Mouse (Mus musculus): ENCODE results near the gene Ric8a. TPM values are rescaled to one million over a fixed set of nuclear protein-coding genes. Genes with fewer than 3 reads are reported as not detected.

The Ric8a gene
- polyA plus RNA-seq, 1 experiment from 2014 or later: 42.8 TPM

- ATAC-seq (ENCODE audit: insufficient number of reproducible peaks, insufficient read depth, low FRiP score, low read depth): no peak
- H3K9ac ChIP-seq (ENCODE audit: low read length): no peak overlapping the region
- H3K4me2 ChIP-seq (ENCODE audit: low read length): peak overlapping the region; percentile 83
- H3K4me1 ChIP-seq (ENCODE audit: control insufficient read depth in 2 of 2, insufficient read depth in 2 of 2, low read length in 2 of 2): peaks cover 11 to 21% of the 10 kb centered on the region in 2 experiments
- WGBS: 91% methylated on average over 8 of the region's 8 CpGs
- no peak overlapping the region for H3K27ac ChIP-seq (replicated peaks in 1 of 2; ENCODE audit: control insufficient read depth in 1 of 2, insufficient read depth in 1 of 2, low read depth in 2 of 2, low read length in 2 of 2)
- H3K4me3 ChIP-seq (ENCODE audit: control insufficient read depth in 1 of 2, insufficient read depth in 1 of 2, low read depth in 1 of 2, low read length in 2 of 2): no peak overlapping the region
- no peaks in the 10 kb centered on the region for H3K9me3 ChIP-seq (ENCODE audit: control insufficient read depth, low read length)
- H3K36me3 ChIP-seq (ENCODE audit: control insufficient read depth, insufficient read depth, low read length): peaks cover 63% of the 10 kb centered on the region
- no peaks in the 10 kb centered on the region for H3K27me3 ChIP-seq (ENCODE audit: control insufficient read depth, insufficient read depth, low read length)
Observed at GRCm38 (mm10) chr7:140858746-140859145, 2.0 kb downstream of the Ric8a start.

DNA sequence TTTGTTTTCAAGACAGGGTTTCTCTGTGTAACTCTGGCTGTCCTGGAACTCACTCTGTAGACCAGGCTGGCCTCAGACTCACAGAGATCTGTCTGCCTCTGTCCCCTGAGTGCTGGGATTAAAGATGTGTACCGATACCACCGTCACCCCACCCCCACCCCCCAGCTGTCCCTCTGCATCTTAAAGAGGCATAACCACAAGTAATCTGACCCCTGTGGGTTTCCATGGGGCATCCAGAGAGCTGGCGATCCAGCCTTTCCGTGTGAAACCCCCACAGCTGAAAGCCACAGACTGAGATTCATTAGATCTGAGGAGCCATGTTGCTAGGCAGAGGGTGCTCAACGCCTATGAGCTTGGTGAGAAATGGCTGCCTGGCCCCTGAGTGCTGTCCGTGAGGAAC is 3.2 kb downstream of the Ric8a start:
- H3K4me2 ChIP-seq (ENCODE audit: low read length): no peak overlapping the region
- ATAC-seq (ENCODE audit: insufficient number of reproducible peaks, insufficient read depth, low FRiP score, low read depth): no peak
- 80% methylated on average over 6 of the region's 6 CpGs for WGBS
- no peaks in the 10 kb centered on the region for H3K27me3 ChIP-seq (ENCODE audit: control insufficient read depth, insufficient read depth, low read length)
- H3K27ac ChIP-seq (replicated peaks in 1 of 2; ENCODE audit: control insufficient read depth in 1 of 2, insufficient read depth in 1 of 2, low read depth in 2 of 2, low read length in 2 of 2): no peak overlapping the region
- peaks cover 67% of the 10 kb centered on the region for H3K36me3 ChIP-seq (ENCODE audit: control insufficient read depth, insufficient read depth, low read length)
- no peak overlapping the region for H3K4me3 ChIP-seq (ENCODE audit: control insufficient read depth in 1 of 2, insufficient read depth in 1 of 2, low read depth in 1 of 2, low read length in 2 of 2)
- peaks cover 11 to 19% of the 10 kb centered on the region in 2 experiments for H3K4me1 ChIP-seq (ENCODE audit: control insufficient read depth in 2 of 2, insufficient read depth in 2 of 2, low read length in 2 of 2)
- H3K9me3 ChIP-seq (ENCODE audit: control insufficient read depth, low read length): no peaks in the 10 kb centered on the region
- H3K9ac ChIP-seq (ENCODE audit: low read length): no peak overlapping the region

GRCm38 (mm10) chr7:140860728-140861127 is 4.0 kb downstream of the Ric8a start:
- no peaks in the 10 kb centered on the region for H3K9me3 ChIP-seq (ENCODE audit: control insufficient read depth, low read length)
- H3K4me2 ChIP-seq (ENCODE audit: low read length): no peak overlapping the region
- H3K27ac ChIP-seq (replicated peaks in 1 of 2; ENCODE audit: control insufficient read depth in 1 of 2, insufficient read depth in 1 of 2, low read depth in 2 of 2, low read length in 2 of 2): no peak overlapping the region
- no peak overlapping the region for H3K9ac ChIP-seq (ENCODE audit: low read length)
- H3K27me3 ChIP-seq (ENCODE audit: control insufficient read depth, insufficient read depth, low read length): no peaks in the 10 kb centered on the region
- peaks cover 72% of the 10 kb centered on the region for H3K36me3 ChIP-seq (ENCODE audit: control insufficient read depth, insufficient read depth, low read length)
- no peak for ATAC-seq (ENCODE audit: insufficient number of reproducible peaks, insufficient read depth, low FRiP score, low read depth)
- 80% methylated on average over 5 of the region's 5 CpGs for WGBS
- H3K4me1 ChIP-seq (ENCODE audit: control insufficient read depth in 2 of 2, insufficient read depth in 2 of 2, low read length in 2 of 2): peaks cover 8 to 14% of the 10 kb centered on the region in 2 experiments
- no peak overlapping the region for H3K4me3 ChIP-seq (ENCODE audit: control insufficient read depth in 1 of 2, insufficient read depth in 1 of 2, low read depth in 1 of 2, low read length in 2 of 2)

- WGBS: 86% methylated on average over 12 of the region's 12 CpGs
Observed at GRCm38 (mm10) chr7:140864761-140865160, 8.0 kb downstream of the Ric8a start.

DNA sequence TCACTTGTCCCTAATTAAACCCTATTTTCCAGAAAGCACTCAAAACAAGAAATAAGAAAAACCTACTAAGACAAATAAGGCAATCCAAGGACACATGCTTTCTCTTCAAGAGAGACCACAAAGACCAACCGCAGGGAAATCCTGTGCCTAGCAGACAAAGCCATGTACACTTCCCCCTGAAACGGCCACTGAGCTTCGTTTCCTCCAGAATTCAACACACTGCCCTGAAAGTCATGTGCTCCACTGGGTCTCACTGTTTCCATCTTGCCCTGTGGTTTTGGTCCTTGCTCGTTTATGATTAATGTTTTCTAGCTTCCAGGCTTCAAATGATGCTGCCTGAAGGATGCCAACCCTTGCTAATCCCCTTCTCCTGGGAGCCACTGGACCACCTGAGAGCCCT is 17.5 kb downstream of the Ric8a start:
- no peak overlapping the region for H3K4me2 ChIP-seq (ENCODE audit: low read length)
- H3K36me3 ChIP-seq (ENCODE audit: control insufficient read depth, insufficient read depth, low read length): peaks cover 87% of the 10 kb centered on the region
- no peaks in the 10 kb centered on the region for H3K4me1 ChIP-seq (ENCODE audit: control insufficient read depth in 2 of 2, insufficient read depth in 2 of 2, low read length in 2 of 2)
- no peak overlapping the region for H3K9ac ChIP-seq (ENCODE audit: low read length)
- ATAC-seq (ENCODE audit: insufficient number of reproducible peaks, insufficient read depth, low FRiP score, low read depth): no peak
- 86% methylated on average over 4 of the region's 4 CpGs for WGBS
- H3K27ac ChIP-seq (replicated peaks in 1 of 2; ENCODE audit: control insufficient read depth in 1 of 2, insufficient read depth in 1 of 2, low read depth in 2 of 2, low read length in 2 of 2): no peak overlapping the region
- H3K27me3 ChIP-seq (ENCODE audit: control insufficient read depth, insufficient read depth, low read length): no peaks in the 10 kb centered on the region
- H3K9me3 ChIP-seq (ENCODE audit: control insufficient read depth, low read length): no peaks in the 10 kb centered on the region
- no peak overlapping the region for H3K4me3 ChIP-seq (ENCODE audit: control insufficient read depth in 1 of 2, insufficient read depth in 1 of 2, low read depth in 1 of 2, low read length in 2 of 2)

More at GRCm38 (mm10) chr7:140864761-140865160, 8.0 kb downstream of the Ric8a start:
- Histone ChIP-seq H3K27ac (replicated peaks in 1 of 2; ENCODE audit: control insufficient read depth in 1 of 2, insufficient read depth in 1 of 2, low read depth in 2 of 2, low read length in 2 of 2) (no peak overlapping the region), H3K9ac (ENCODE audit: low read length) (no peak overlapping the region), H3K4me1 (ENCODE audit: control insufficient read depth in 2 of 2, insufficient read depth in 2 of 2, low read length in 2 of 2) (no peaks in the 10 kb centered on the region), H3K4me2 (ENCODE audit: low read length) (no peak overlapping the region), H3K4me3 (ENCODE audit: control insufficient read depth in 1 of 2, insufficient read depth in 1 of 2, low read depth in 1 of 2, low read length in 2 of 2) (no peak overlapping the region), H3K36me3 (ENCODE audit: control insufficient read depth, insufficient read depth, low read length) (peaks cover 91% of the 10 kb centered on the region), H3K9me3 (ENCODE audit: control insufficient read depth, low read length) (no peaks in the 10 kb centered on the region), H3K27me3 (ENCODE audit: control insufficient read depth, insufficient read depth, low read length) (no peaks in the 10 kb centered on the region)
- no peak for ATAC-seq (ENCODE audit: insufficient number of reproducible peaks, insufficient read depth, low FRiP score, low read depth)

GRCm38 (mm10) chr7:140877364-140877763 is 20.6 kb downstream of the Ric8a start:
- Histone ChIP-seq H3K27ac (replicated peaks in 1 of 2; ENCODE audit: control insufficient read depth in 1 of 2, insufficient read depth in 1 of 2, low read depth in 2 of 2, low read length in 2 of 2) (no peak overlapping the region), H3K9ac (ENCODE audit: low read length) (no peak overlapping the region), H3K9me3 (ENCODE audit: control insufficient read depth, low read length) (no peaks in the 10 kb centered on the region), H3K4me1 (ENCODE audit: control insufficient read depth in 2 of 2, insufficient read depth in 2 of 2, low read length in 2 of 2) (peaks cover 3 to 4% of the 10 kb centered on the region in 2 experiments; a peak in 1 of 4 replicates), H3K4me3 (ENCODE audit: control insufficient read depth in 1 of 2, insufficient read depth in 1 of 2, low read depth in 1 of 2, low read length in 2 of 2) (no peak overlapping the region), H3K36me3 (ENCODE audit: control insufficient read depth, insufficient read depth, low read length) (peaks cover 58% of the 10 kb centered on the region), H3K27me3 (ENCODE audit: control insufficient read depth, insufficient read depth, low read length) (no peaks in the 10 kb centered on the region), H3K4me2 (ENCODE audit: low read length) (no peak overlapping the region)
- ATAC-seq (ENCODE audit: insufficient number of reproducible peaks, insufficient read depth, low FRiP score, low read depth): no peak
- WGBS: 82% methylated on average over 6 of the region's 6 CpGs

GRCm38 (mm10) chr7:140879355-140879754 is 22.6 kb downstream of the Ric8a start:
- Histone ChIP-seq H3K36me3 (ENCODE audit: control insufficient read depth, insufficient read depth, low read length) (peaks cover 49% of the 10 kb centered on the region), H3K4me1 (ENCODE audit: control insufficient read depth in 2 of 2, insufficient read depth in 2 of 2, low read length in 2 of 2) (peaks cover 3 to 9% of the 10 kb centered on the region in 2 experiments; a peak in 2 of 4 replicates), H3K9me3 (ENCODE audit: control insufficient read depth, low read length) (no peaks in the 10 kb centered on the region), H3K9ac (ENCODE audit: low read length) (no peak overlapping the region), H3K4me2 (ENCODE audit: low read length) (no peak overlapping the region), H3K4me3 (ENCODE audit: control insufficient read depth in 1 of 2, insufficient read depth in 1 of 2, low read depth in 1 of 2, low read length in 2 of 2) (no peak overlapping the region), H3K27ac (replicated peaks in 1 of 2; ENCODE audit: control insufficient read depth in 1 of 2, insufficient read depth in 1 of 2, low read depth in 2 of 2, low read length in 2 of 2) (no peak overlapping the region), H3K27me3 (ENCODE audit: control insufficient read depth, insufficient read depth, low read length) (no peaks in the 10 kb centered on the region)
- WGBS: 79% methylated on average over 7 of the region's 7 CpGs
- ATAC-seq (ENCODE audit: insufficient number of reproducible peaks, insufficient read depth, low FRiP score, low read depth): no peak

DNA sequence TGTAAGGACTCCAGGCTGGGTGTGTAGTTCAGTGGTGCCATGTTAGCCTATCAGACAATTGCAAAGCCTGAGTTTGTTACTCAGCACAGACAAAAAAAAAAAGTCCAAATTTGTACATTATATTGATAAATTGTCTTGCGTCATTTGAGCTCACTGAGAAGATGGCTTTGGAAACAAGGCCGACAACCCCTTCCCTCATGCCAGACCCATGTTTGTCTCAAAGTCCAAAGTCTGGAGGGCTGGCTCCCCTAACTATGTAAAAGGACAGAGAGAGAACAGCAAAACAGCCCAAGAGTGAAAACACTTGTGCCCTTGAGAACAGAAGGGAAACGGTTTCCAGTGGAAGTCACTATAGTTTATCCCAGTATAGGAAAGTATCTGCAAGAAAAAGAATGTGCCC is 23.7 kb downstream of the Ric8a start:
- 82% methylated on average over 3 of the region's 3 CpGs for WGBS
- no peak for ATAC-seq (ENCODE audit: insufficient number of reproducible peaks, insufficient read depth, low FRiP score, low read depth)
- Histone ChIP-seq H3K27me3 (ENCODE audit: control insufficient read depth, insufficient read depth, low read length) (no peaks in the 10 kb centered on the region), H3K4me3 (ENCODE audit: control insufficient read depth in 1 of 2, insufficient read depth in 1 of 2, low read depth in 1 of 2, low read length in 2 of 2) (peak overlapping the region in 1 of 2 experiments; percentile 76; a peak in 2 of 4 replicates), H3K9ac (ENCODE audit: low read length) (peak overlapping the region; percentile 80), H3K27ac (replicated peaks in 1 of 2; ENCODE audit: control insufficient read depth in 1 of 2, insufficient read depth in 1 of 2, low read depth in 2 of 2, low read length in 2 of 2) (peak overlapping the region in 1 of 2 experiments; percentile 86; a peak in 2 of 4 replicates), H3K9me3 (ENCODE audit: control insufficient read depth, low read length) (no peaks in the 10 kb centered on the region), H3K4me1 (ENCODE audit: control insufficient read depth in 2 of 2, insufficient read depth in 2 of 2, low read length in 2 of 2) (peaks cover 3 to 9% of the 10 kb centered on the region in 2 experiments; a peak in 2 of 4 replicates), H3K36me3 (ENCODE audit: control insufficient read depth, insufficient read depth, low read length) (peaks cover 47% of the 10 kb centered on the region), H3K4me2 (ENCODE audit: low read length) (peak overlapping the region; percentile 74)

Data from heart, embryonic 14.5 days (tissue).